Mouse (Mus musculus) layer of hippocampus, postnatal 14 days (tissue): ENCODE measurements around the gene 2700049A03Rik. TPM values are rescaled to one million over a fixed set of nuclear protein-coding genes. Genes with fewer than 3 reads are reported as not detected.

Experiments used
- DNase-seq, 2 experiments: peaks; one replicate each; pipeline ENCODE4 v3.0.0; 2021 to 2022; ENCODE audit warnings: low spot score in 2 of 2, mixed read lengths in 1 of 2
- total RNA-seq, 2 experiments: library from RNA; stranded (reverse); gene quantifications; 2 replicates each; pipeline ENCODE4 v1.2.3; 2021

The 2700049A03Rik gene
- total RNA-seq, 2 experiments from 2014 or later = 5.2 to 6.9 TPM

DNA sequence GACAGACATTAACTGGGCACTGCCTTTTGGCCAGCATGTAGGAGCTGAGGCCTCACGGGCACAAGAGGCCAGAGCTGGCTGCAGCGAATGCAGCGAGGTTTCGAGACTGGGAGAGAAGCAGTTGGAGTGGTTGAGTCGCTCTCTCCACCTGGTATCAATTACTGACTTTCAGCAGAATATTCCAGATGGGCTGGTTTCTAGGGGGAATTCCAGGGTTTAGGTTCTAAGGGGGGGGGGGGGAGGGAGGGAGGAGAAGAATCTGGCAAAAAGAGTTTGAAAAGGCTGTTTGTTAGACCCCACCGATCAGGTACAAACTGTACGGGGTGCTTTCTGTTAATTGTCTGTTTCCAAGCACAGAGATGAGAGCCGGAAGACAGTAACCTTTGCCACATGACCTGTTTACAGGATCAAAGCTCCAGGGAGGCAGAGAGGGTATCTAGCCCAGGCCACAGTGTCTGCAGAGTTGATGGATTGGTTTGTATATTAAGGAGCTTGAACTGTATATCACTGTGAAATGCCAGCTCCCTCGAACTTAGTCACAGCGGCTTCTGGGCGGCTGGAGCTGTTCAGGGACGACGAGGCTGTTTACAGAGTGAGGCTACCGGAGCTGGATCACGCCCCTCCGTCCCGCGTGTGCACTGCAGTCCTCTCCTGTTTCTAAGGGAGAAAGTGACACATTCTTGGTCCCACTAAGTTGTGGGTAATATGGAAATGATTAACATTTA lies 121.7 kb downstream of the 2700049A03Rik start:
- no peak for DNase-seq

DNA sequence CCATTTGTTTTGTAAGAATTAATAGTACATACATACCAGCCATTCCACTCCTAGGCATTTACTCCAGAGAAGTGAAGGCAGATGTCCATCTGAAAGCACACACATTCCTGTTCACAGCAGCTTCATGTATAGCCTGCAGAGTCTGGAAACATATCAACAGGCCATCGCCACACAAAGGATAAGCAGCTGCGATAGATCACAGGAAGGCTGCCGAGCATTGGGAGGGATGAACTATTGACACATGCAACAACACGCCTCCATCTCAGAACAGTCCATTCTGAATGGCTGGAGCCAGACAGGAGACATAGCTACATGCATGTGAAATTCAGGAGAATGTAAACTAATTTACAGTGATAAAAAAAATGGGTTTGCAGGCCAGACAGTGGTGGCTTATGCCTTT lies 127.6 kb downstream of the 2700049A03Rik start:
- DNase-seq = no peak

DNA sequence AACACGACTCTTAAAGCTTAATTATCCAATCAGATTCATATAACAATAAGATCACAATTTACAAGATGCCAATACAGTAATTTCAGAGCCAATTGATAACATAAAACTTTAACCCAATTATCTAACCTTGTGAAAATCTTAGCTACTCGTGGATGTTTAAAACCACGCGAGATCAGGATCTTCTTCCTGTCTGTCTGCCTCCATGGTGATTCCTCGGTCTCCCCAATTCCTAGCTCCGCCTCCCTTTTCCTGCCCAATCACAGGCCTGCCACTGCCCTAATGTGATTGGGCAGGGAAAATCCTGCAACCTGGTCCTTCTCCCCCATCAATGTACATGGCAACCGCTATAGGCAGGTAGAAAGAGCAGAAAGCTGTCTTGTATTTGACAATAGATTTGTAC lies 132.7 kb downstream of the 2700049A03Rik start:
- DNase-seq = no peak

DNA sequence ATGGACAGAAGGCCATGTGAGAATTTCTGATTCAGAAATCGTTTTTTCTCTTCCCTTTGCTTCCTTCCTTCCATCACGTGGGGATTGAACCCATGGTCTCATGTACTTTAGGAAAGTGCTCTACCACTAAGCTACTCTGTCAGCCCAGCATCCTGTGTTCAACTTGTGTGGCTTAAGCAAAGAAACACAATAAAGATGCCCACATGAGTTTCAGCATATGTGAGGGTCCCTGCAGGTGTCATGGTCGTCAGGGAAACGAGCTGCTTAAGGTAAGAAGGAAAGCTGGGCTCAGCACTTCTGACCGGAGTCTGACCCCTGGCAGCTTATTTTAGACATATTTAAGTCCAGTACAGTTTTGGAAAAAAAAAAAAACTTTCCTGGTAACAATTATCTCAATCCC lies 134.5 kb downstream of the 2700049A03Rik start:
- DNase-seq = no peak

DNA sequence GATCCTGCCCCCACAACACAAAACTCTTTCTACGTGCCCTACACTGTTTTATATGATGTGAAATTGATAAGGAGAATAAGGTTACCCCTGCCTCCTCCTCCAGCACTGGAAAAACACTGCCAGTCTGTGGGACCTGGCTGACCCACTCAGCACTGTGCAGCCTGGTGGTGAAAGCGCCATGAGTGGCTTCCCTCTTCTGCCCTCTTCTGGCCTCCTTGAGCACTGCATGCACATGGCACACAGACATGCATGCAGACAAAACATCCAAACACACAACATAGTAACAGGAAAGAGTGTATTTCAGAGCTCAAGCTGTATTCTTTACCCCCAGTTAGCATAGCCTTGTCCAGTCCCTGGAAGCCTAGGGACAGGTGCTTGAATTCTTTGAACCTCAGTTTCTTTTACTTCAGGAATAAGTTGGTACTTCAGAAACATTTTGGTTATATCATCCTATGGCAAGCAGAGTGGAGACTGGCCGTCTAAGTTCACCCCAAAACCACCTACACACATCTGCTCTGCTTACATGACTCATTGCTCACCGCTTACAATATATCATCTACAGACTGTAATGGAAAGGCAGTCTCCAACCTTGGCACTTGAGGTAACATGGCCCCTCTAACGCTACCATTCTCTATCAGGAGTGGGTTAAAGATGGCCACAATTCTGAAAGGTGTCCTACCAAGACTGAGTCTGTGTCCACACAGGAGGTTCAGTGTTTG lies 138.0 kb downstream of the 2700049A03Rik start:
- no peak for DNase-seq

DNA sequence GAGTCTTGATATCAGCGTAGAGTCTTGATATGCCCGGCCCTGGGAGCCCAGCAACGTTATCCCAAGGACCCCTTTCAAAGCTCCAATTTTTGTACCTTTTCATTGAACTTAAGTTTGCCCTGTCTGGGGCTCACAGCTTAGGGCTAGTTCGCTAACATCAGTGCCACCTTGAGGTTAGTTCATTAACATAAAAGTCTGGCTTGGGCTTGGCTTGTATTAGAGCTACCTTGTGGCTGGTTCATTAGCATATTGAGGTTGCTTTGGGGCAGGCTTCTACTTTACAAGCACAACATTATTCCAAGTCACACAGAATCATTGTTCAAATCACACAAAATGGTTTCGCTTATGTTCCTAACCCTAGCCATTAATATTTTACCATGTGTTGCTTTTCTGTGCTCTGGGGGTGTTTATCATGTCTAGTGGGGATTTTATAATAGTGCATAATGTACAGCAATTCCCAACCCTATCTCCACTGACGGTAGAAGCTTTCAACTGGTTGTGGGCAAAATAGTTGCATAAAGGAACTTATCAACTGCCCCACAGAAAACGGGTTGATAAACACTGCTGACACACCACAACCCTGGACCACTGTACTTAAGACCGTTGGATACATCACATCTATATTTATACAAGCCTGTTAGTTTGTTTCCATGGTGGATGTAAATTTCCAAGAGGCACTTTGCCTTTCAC lies 139.4 kb downstream of the 2700049A03Rik start:
- no peak for DNase-seq

DNA sequence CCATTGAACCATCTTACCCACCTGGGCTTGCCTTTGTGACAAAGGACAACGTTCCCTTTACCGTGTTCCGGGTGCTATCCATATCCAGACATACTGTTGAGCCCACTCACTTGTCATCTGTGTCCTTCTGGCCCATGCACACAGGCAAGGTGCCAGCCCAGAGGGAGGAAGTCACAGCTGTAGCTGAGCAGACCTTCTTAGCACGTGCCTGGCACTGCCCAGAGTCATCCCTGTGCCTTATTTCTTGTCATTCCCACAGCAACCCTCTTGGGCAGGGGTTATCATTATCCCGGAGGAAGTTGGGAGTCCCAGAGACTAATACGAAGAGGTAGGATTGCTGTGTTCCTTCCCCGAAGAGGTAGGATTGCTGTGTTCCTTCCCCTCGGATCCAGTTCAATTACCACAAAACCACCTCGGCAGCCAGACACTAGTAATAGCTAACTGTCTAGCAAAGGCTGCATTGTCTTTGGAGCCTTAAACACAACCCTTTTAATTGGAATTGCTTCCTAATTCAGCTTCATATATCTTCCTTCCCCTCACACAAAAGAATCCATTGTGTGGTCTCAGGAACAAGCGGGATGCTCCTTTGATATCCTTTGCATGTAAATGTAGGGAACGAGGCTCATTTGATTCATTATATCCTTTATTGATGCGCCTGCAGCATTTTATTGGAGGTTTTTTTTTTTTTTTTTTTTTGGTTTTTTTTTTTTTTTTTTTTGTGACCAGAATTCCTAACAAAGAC lies 143.0 kb downstream of the 2700049A03Rik start:
- DNase-seq = peak; percentile 13 to 18

DNA sequence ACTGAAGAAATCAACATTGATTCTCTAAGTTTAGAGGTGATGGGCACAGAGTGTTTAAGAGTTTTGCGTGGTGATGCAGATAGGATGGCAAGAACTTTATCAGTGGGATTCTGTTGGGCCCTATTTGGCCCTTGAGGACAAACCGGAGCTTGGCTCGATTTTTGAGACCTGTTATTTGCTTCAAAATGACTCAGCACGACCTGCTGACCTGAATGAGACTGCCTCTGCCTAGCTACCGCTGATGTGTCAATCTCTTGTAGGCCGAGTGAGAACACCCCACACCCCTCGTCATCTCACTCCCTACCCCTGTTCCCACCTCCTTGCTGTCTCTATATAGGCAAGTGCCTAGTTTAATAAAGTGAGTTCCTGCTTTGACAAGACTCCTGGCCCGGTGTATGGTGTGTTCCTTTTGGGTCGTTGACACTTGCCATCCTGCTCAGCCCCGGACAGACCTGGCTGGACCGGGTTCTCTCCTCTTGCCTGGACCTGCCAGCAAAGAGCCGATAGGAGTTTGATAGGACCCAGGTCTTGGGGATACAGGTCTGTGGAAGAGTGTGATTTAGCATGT lies 144.6 kb downstream of the 2700049A03Rik start:
- DNase-seq = no peak

DNA sequence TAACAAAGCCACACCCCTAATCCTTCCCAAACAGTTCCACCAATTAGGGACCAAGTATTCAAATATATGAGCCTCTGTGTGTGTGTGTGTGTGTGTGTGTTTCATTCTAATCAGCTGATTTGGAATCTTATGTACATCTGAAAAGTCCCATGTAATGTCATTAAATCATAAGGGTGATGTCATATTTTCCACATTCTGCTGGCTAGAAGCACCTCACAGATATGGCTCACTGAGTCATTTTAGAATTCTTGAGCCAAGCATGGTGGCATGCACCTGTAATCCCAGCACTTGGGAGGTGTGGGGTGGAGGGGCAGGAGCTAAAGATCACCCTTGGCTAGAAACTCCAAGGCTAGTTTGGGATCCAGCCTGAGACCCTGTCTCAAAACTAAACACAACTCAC lies 148.8 kb downstream of the 2700049A03Rik start:
- no peak for DNase-seq

DNA sequence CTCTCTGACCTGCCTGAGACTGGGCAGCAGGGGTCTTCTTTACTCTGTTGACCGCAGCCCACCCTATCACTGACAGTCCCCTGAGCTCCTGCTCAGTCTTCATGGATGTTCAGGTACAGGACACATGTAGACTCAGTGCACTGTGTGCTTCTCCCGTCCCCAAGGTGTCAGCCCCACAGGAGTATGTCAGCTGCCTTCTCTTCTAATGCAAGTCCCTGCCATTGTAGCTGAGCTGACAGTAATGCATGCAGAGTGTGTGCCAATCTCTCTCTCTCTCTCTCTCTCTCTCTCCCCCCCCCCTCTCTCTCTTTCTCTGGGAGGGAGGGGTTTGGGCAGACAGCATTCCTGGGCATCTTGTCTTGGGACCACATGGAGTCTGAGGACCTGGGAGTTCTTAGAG lies 153.8 kb downstream of the 2700049A03Rik start:
- no peak for DNase-seq

Other genes starting within 250 kb of the 2700049A03Rik start
- 100 to 1,000 TPM; 168 to 172 TPM for gene Actr10, start 199.0 kb upstream of the 2700049A03Rik start, total RNA-seq
- gene Psma3, start 162.2 kb upstream of the 2700049A03Rik start, total RNA-seq = 100 to 1,000 TPM; 232 TPM
- gene Arid4a, start 120.9 kb upstream of the 2700049A03Rik start, total RNA-seq = 10 to 100 TPM; 32.6 to 35.8 TPM
- not detected for gene Tomm20l, start 25.4 kb upstream of the 2700049A03Rik start, total RNA-seq
- 10 to 100 TPM; 67.0 to 67.2 TPM for gene Timm9, start 164 bp upstream of the 2700049A03Rik start, total RNA-seq
- 10 to 100 TPM; 12.7 to 15.1 TPM for gene Dact1, start 173.0 kb downstream of the 2700049A03Rik start, total RNA-seq